Mouse (Mus musculus) lung, postnatal 0 days (tissue): ENCODE measurements around the gene Fosl2. TPM values are rescaled to one million over a fixed set of nuclear protein-coding genes. Genes with fewer than 3 reads are reported as not detected.

Source experiments
- ATAC-seq: fragments of 200-750 bp; cut with Nextera tagmentation; 2 replicates; pipeline ENCODE4 v1.8.0; 2017; ENCODE audit warnings: moderate library complexity
- DNase-seq: peaks from one replicate; pipeline ENCODE4 v3.0.0-alpha.2; 2016; ENCODE audit warnings: low spot score
- H3K27ac ChIP-seq: fragments of 300-500 bp; sonication (generic); 2 replicates; pipeline ENCODE4 v1.5.1; 2014; ENCODE audit warnings: antibody characterized with exemption, mild to moderate bottlenecking, low read length, mixed read lengths
- H3K27me3 ChIP-seq: fragments of 300-500 bp; sonication (generic); replicated peaks from 2 replicates; pipeline ENCODE4 v1.6.1; 2014; ENCODE audit warnings: low read length, mixed read lengths; ENCODE audit not compliant: insufficient read depth
- H3K36me3 ChIP-seq: fragments of 300-500 bp; sonication (generic); 2 replicates; pipeline ENCODE4 v1.6.1; 2014; ENCODE audit warnings: low read length, mixed read lengths; ENCODE audit not compliant: insufficient read depth
- H3K4me1 ChIP-seq: fragments of 300-500 bp; sonication (generic); 2 replicates; pipeline ENCODE4 v1.6.1; 2014; ENCODE audit warnings: antibody characterized with exemption, low read depth, low read length, mixed read lengths; ENCODE audit not compliant: insufficient read depth
- H3K4me2 ChIP-seq: fragments of 300-500 bp; sonication (generic); replicated peaks from 2 replicates; pipeline ENCODE4 v1.6.1; 2014; ENCODE audit warnings: low read depth, mild to moderate bottlenecking, low read length, moderate library complexity, mixed read lengths
- H3K4me3 ChIP-seq: fragments of 300-500 bp; sonication (generic); 2 replicates; pipeline ENCODE4 v1.5.1; 2014; ENCODE audit warnings: low read depth, low read length
- H3K9ac ChIP-seq: fragments of 300-500 bp; sonication (generic); replicated peaks from 2 replicates; pipeline ENCODE4 v1.6.1; 2014; ENCODE audit warnings: low read depth, mild to moderate bottlenecking
- H3K9me3 ChIP-seq: fragments of 300-500 bp; sonication (generic); 2 replicates; pipeline ENCODE4 v1.6.1; 2016; ENCODE audit warnings: low read length, mixed read lengths
- CTCF ChIP-seq: IDR thresholded peaks from 2 replicates; pipeline ENCODE4 v1.5.1; 2016; ENCODE audit warnings: antibody characterized with exemption, mild to moderate bottlenecking
- EP300 ChIP-seq: IDR thresholded peaks from 2 replicates; pipeline ENCODE4 v1.6.1; 2016; ENCODE audit warnings: antibody characterized with exemption, mild to moderate bottlenecking, control low read depth
- WGBS: fragments of 180-500 bp; shearing (Covaris S2); extraction: QIAGEN DNeasy Blood & Tissue Kit; methylation state at CpG from one replicate; pipeline ENCODE4 v1.1.7; 2014; 5-methylcytosine and 5-hydroxymethylcytosine counted together
- polyA plus RNA-seq: library from polyadenylated mRNA; unstranded; fragments of >200 nt; fragmentation: Nextera tagmentation; extraction: Ambion mirVana; gene quantifications from 2 replicates; pipeline ENCODE4 v1.2.1, GENCODE M21; 2015

Gene Fosl2
- polyA plus RNA-seq, 1 experiment from 2014 or later, result 7.9 TPM

GRCm38 (mm10) chr5:32127927-32128326 is 7.7 kb upstream of the Fosl2 start:
- no peaks in the 10 kb centered on the region for H3K27me3 ChIP-seq
- no peak for DNase-seq
- 32% methylated on average over 3 of the region's 3 CpGs for WGBS
- H3K4me3 ChIP-seq, result no peak overlapping the region
- H3K9me3 ChIP-seq, result no peaks in the 10 kb centered on the region
- ATAC-seq, result no peak
- no peaks in the 10 kb centered on the region for H3K4me1 ChIP-seq
- TF ChIP-seq EP300 (no peak), CTCF (no peak)
- no peak overlapping the region for H3K9ac ChIP-seq
- no peak overlapping the region for H3K4me2 ChIP-seq
- H3K27ac ChIP-seq, result no peak overlapping the region
- H3K36me3 ChIP-seq, result no peaks in the 10 kb centered on the region

DNA sequence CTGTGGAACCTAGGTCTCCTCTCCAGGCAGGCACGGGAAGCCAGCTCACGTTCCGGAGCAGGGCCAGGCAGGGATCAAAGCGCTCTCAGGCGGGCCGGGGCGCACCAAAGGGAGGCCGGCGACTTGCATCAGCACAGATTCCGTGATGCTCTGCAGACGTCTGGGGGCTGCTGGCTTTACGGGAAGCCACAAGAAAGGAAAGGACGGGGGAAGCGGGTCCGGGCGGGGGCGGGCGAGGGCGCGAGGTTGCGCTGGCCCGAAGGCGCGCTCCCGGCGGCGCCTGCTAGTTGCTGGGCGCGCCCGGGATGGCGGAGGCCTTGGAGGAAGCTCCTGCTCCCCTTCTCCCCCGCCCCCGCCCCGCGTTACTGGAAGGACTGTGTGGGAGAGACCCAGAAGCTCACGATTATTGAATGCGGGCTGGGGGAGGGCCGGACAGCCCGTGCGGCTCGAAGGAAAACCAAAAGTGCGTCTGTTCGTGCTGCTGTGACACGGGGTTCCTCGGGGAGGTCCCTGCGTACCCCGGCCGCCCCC is 2.6 kb upstream of the Fosl2 start:
- TF ChIP-seq EP300 (no peak), CTCF (0 out of 2 replicates have a peak, but pooled peaks have one; percentile 7)
- H3K36me3 ChIP-seq, result no peaks in the 10 kb centered on the region
- peak; percentile 2; the same call in 1 of the 2 replicates for ATAC-seq
- 2% methylated on average over 30 of the region's 48 CpGs for WGBS
- peak overlapping the region; percentile 74 for H3K9ac ChIP-seq
- H3K4me1 ChIP-seq, result peaks cover 7% of the 10 kb centered on the region; the same call in 1 of the 2 replicates
- peak overlapping the region; percentile 83 for H3K4me2 ChIP-seq
- H3K27me3 ChIP-seq, result no peaks in the 10 kb centered on the region
- H3K27ac ChIP-seq, result peak overlapping the region; percentile 100
- no peaks in the 10 kb centered on the region for H3K9me3 ChIP-seq
- peak; percentile 79 for DNase-seq
- peak overlapping the region; percentile 93 for H3K4me3 ChIP-seq

GRCm38 (mm10) chr5:32133549-32134004 is 2.0 kb upstream of the Fosl2 start:
- H3K9me3 ChIP-seq, result no peaks in the 10 kb centered on the region
- no peaks in the 10 kb centered on the region for H3K36me3 ChIP-seq
- H3K9ac ChIP-seq, result peak overlapping the region; percentile 74
- no peaks in the 10 kb centered on the region for H3K27me3 ChIP-seq
- 0% methylated on average over 20 of the region's 20 CpGs for WGBS
- peaks cover 7% of the 10 kb centered on the region; the same call in 1 of the 2 replicates for H3K4me1 ChIP-seq
- peak overlapping the region; percentile 100 for H3K27ac ChIP-seq
- H3K4me3 ChIP-seq, result peak overlapping the region; percentile 93
- peak; percentile 97 for DNase-seq
- peak overlapping the region; percentile 83 for H3K4me2 ChIP-seq
- peak; percentile 58 for ATAC-seq
- 0 out of 2 replicates have a peak, but pooled peaks have one; percentile 22 for TF ChIP-seq CTCF
- TF ChIP-seq EP300, result peak; percentile 95

- H3K4me1 ChIP-seq, result peaks cover 7% of the 10 kb centered on the region; the same call in 1 of the 2 replicates
- ATAC-seq, result no peak
- peak overlapping the region; percentile 99; the same call in 1 of the 2 replicates for H3K9ac ChIP-seq
- DNase-seq, result peak; percentile 69
- peak overlapping the region; percentile 93 for H3K4me3 ChIP-seq
- no peaks in the 10 kb centered on the region for H3K36me3 ChIP-seq
- no peaks in the 10 kb centered on the region for H3K27me3 ChIP-seq
- 4% methylated on average over 21 of the region's 21 CpGs for WGBS
- H3K9me3 ChIP-seq, result no peaks in the 10 kb centered on the region
- peak overlapping the region; percentile 100 for H3K27ac ChIP-seq
- TF ChIP-seq EP300, result no peak
- no peak for TF ChIP-seq CTCF
- peak overlapping the region; percentile 83 for H3K4me2 ChIP-seq
Measured at GRCm38 (mm10) chr5:32134051-32134732, 1.4 kb upstream of the Fosl2 start.

DNA sequence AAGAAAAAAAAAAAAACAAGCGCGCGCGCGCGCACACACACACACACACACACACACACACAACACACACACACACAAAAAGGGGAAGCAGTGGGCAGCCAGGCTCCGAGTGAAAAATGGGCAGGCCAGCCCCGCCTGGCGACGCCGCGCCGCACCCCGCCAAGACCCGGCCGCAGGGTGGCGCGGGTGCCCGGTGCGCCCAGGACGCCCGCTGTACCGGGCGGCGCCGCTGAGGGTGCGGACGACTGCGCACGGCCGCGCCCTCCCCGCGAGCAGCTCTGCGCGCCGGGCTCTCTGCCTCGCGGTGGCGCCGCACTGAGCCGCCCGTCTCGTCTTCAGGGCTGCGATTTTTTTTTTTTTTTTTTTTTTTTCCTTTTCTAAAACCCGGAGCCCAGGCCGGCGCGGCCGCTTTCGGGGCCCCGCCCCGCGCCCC is 682 bp upstream of the Fosl2 start:
- H3K9ac ChIP-seq, result peak overlapping the region; percentile 99
- DNase-seq, result peak; percentile 91

DNA sequence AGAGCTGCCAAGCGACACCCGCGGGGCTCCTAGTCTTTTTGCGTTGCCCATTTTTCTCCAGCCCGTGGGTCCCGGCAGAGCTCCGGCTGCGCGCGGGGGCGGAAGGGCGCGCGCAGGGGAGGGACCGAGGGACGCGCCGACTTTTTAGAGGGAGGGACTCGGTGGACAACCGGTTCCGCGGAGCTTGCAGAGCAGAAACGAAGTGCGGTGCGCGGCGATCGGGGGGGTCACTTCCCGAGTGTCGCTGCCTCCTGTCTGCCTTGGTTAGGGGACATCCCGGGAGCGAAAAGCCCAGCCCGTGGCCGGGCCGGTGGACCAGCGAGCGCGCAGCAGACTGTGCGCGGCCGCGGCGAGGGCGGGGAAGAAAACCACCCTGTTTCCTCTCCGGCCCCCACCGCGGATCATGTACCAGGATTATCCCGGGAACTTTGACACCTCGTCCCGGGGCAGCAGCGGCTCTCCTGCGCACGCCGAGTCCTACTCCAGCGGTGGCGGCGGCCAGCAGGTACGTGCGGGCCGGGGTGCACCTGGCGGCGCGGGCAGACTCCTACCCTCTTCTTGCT is 781 bp downstream of the Fosl2 start:
- Histone ChIP-seq H3K27ac (peak overlapping the region; percentile 100), H3K27me3 (no peaks in the 10 kb centered on the region), H3K4me1 (peaks cover 12% of the 10 kb centered on the region; the same call in 1 of the 2 replicates), H3K36me3 (no peaks in the 10 kb centered on the region), H3K9ac (peak overlapping the region; percentile 99), H3K9me3 (no peaks in the 10 kb centered on the region), H3K4me3 (peak overlapping the region; percentile 93), H3K4me2 (peak overlapping the region; percentile 83)
- WGBS, result 2% methylated on average over 63 of the region's 63 CpGs
- DNase-seq (peak; percentile 90), ATAC-seq (peak; percentile 4; the same call in 1 of the 2 replicates)
- TF ChIP-seq CTCF (no peak), EP300 (no peak)

More for the DNA sequence above, 682 bp upstream of the Fosl2 start:
- H3K4me3 ChIP-seq, result peak overlapping the region; percentile 93
- TF ChIP-seq CTCF (peak; percentile 51), EP300 (no peak; the same call in 1 of the 2 replicates)
- H3K4me1 ChIP-seq, result peaks cover 7% of the 10 kb centered on the region; the same call in 1 of the 2 replicates
- peak; percentile 40 for ATAC-seq
- H3K4me2 ChIP-seq, result peak overlapping the region; percentile 83
- no peaks in the 10 kb centered on the region for H3K9me3 ChIP-seq
- 1% methylated on average over 33 of the region's 54 CpGs for WGBS
- no peaks in the 10 kb centered on the region for H3K27me3 ChIP-seq
- H3K36me3 ChIP-seq, result no peaks in the 10 kb centered on the region
- peak overlapping the region; percentile 100 for H3K27ac ChIP-seq
